Mouse (Mus musculus): ENCODE measurements at regions not wholly inside any gene's neighbourhood (a gene's known extent, or its start where the extent isn't known, plus 50 kb on each side); places are given as distances from the start of the nearest gene placed in this dataset.

GRCm38 (mm10) chr19:28205691-28206090 lies 194.7 kb upstream of the Rfx3 start:
- Histone ChIP-seq H3K4me2 (ENCODE audit: insufficient read depth, low read depth, poor library complexity, severe bottlenecking) (no peak overlapping the region), H3K9ac (ENCODE audit: insufficient read depth, low read depth) (no peak overlapping the region), H3K9me3 (replicated peaks; ENCODE audit: low read length) (no peaks in the 10 kb centered on the region), H3K27me3 (replicated peaks) (no peaks in the 10 kb centered on the region), H3K27ac (ENCODE audit: insufficient read depth, low read depth) (no peak overlapping the region), H3K4me1 (ENCODE audit: control insufficient read depth in 1 of 2, insufficient read depth in 2 of 2) (no peaks in the 10 kb centered on the region), H3K36me3 (replicated peaks in 1 of 2; ENCODE audit: control insufficient read depth in 1 of 2, insufficient read depth in 1 of 2, low read length in 1 of 2) (no peaks in the 10 kb centered on the region), H3K4me3 (replicated peaks in 1 of 3; ENCODE audit: low read depth in 2 of 3, low read length in 2 of 3, poor library complexity in 1 of 3) (no peak overlapping the region), H3K79me2 (replicated peaks; ENCODE audit: control insufficient read depth, extremely low read depth, insufficient read depth, poor library complexity, severe bottlenecking) (no peaks in the 10 kb centered on the region)
- in situ Hi-C loops (cut with MboI; ENCODE audit: low pct_ligation_motif_present, low pct_unique_long_range_greater_than_20kb, low sequenced_read_pairs) (no loop called here), dilution Hi-C loops (cut with MboI; ENCODE audit: extremely low pct_ligation_motif_present, extremely low pct_unique_long_range_greater_than_20kb, low sequenced_read_pairs) (no loop called here)
- no peak for DNase-seq (ENCODE audit: extremely low read depth)
- TF ChIP-seq IRF4 (IDR thresholded peaks at IDR 0.05; ENCODE audit: low read depth, low read length) (no peak), JUND (conservative IDR thresholded peaks at IDR 0.05; ENCODE audit: low read depth, low read length) (no peak), BHLHE40 (IDR thresholded peaks at IDR 0.05; ENCODE audit: low read depth, low read length) (no peak), ZMIZ1 (IDR thresholded peaks at IDR 0.05; ENCODE audit: low read depth, low read length) (no peak), KAT2A (IDR thresholded peaks at IDR 0.05; ENCODE audit: insufficient replicate concordance, low read length) (no peak), MEF2A (IDR thresholded peaks at IDR 0.05; ENCODE audit: borderline replicate concordance, low read depth, low read length) (no peak)

- no peak for TF ChIP-seq ETS1 (conservative IDR thresholded peaks at IDR 0.05; ENCODE audit: low read depth, low read length)
- no peak for TF ChIP-seq JUND (conservative IDR thresholded peaks at IDR 0.05; ENCODE audit: low read depth, low read length)
- no peak for TF ChIP-seq GABPA (IDR thresholded peaks at IDR 0.05; ENCODE audit: insufficient replicate concordance, low read depth, low read length)
- no peak for TF ChIP-seq CHD1 (IDR thresholded peaks at IDR 0.05; ENCODE audit: low read depth, low read length)
- no peak for TF ChIP-seq BHLHE40 (IDR thresholded peaks at IDR 0.05; ENCODE audit: low read depth, low read length)
- no peak for TF ChIP-seq SIN3A (IDR thresholded peaks at IDR 0.05; ENCODE audit: low read length)
- TF ChIP-seq MEF2A (IDR thresholded peaks at IDR 0.05; ENCODE audit: borderline replicate concordance, low read depth, low read length): no peak
- TF ChIP-seq POLR2A (IDR thresholded peaks at IDR 0.05; ENCODE audit: low read depth, low read length): no peak
- TF ChIP-seq ELF1 (IDR thresholded peaks at IDR 0.05; ENCODE audit: low read depth, low read length): no peak
- TF ChIP-seq CHD2 (IDR thresholded peaks at IDR 0.05; ENCODE audit: low read length): no peak
- no peak for TF ChIP-seq UBTF (IDR thresholded peaks at IDR 0.05; ENCODE audit: low read depth, low read length)
- TF ChIP-seq MAZ (IDR thresholded peaks at IDR 0.05; ENCODE audit: low read depth, low read length): no peak
- TF ChIP-seq MYC (IDR thresholded peaks at IDR 0.05; ENCODE audit: low read depth, low read length): no peak
- no peak for TF ChIP-seq USF1 (IDR thresholded peaks at IDR 0.05; ENCODE audit: low read depth, low read length)
- no peak for TF ChIP-seq ZMIZ1 (IDR thresholded peaks at IDR 0.05; ENCODE audit: low read depth, low read length)
- H3K4me3 ChIP-seq (replicated peaks in 1 of 3; ENCODE audit: low read depth in 2 of 3, low read length in 2 of 3, poor library complexity in 1 of 3): no peak overlapping the region
- no peaks in the 10 kb centered on the region for H3K4me1 ChIP-seq (ENCODE audit: control insufficient read depth in 1 of 2, insufficient read depth in 2 of 2)
- no peaks in the 10 kb centered on the region for H3K27me3 ChIP-seq (replicated peaks)
- no peaks in the 10 kb centered on the region for H3K36me3 ChIP-seq (replicated peaks in 1 of 2; ENCODE audit: control insufficient read depth in 1 of 2, insufficient read depth in 1 of 2, low read length in 1 of 2)
- dilution Hi-C loops (cut with MboI; ENCODE audit: extremely low pct_ligation_motif_present, extremely low pct_unique_long_range_greater_than_20kb, low sequenced_read_pairs) (no loop called here), in situ Hi-C loops (cut with MboI; ENCODE audit: low pct_ligation_motif_present, low pct_unique_long_range_greater_than_20kb, low sequenced_read_pairs) (no loop called here)
- H3K27ac ChIP-seq (ENCODE audit: insufficient read depth, low read depth): no peak overlapping the region
- no peaks in the 10 kb centered on the region for H3K79me2 ChIP-seq (replicated peaks; ENCODE audit: control insufficient read depth, extremely low read depth, insufficient read depth, poor library complexity, severe bottlenecking)
- no peak for DNase-seq (ENCODE audit: extremely low read depth)
- no peak overlapping the region for H3K9ac ChIP-seq (ENCODE audit: insufficient read depth, low read depth)
- no peak overlapping the region for H3K4me2 ChIP-seq (ENCODE audit: insufficient read depth, low read depth, poor library complexity, severe bottlenecking)
- H3K9me3 ChIP-seq (replicated peaks; ENCODE audit: low read length): no peaks in the 10 kb centered on the region
Observed at GRCm38 (mm10) chr19:28203719-28204118, 192.8 kb upstream of the Rfx3 start.

All from CH12.LX (cell line).